Mouse (Mus musculus) right cerebral cortex, postnatal 36 days (tissue): Measurements from ENCODE around the gene Rnf151.
"Not testable (repeated sequence)": the region's sequence is repeated elsewhere in the genome, so short reads cannot be mapped to it uniquely, and the experiment has no call there.

ENCODE experiments used
- DNase-seq, 2 experiments: peaks; one replicate each; pipeline ENCODE4 v3.0.0; 2022; ENCODE audit warnings: low spot score in 2 of 2, mixed read lengths in 1 of 2

Rnf151 gene

GRCm38 (mm10) chr17:24705821-24706220 is 12.0 kb downstream of the Rnf151 start:
- no peak for DNase-seq

- no peak for DNase-seq
Observed at GRCm38 (mm10) chr17:24701251-24701650, 16.6 kb downstream of the Rnf151 start.

GRCm38 (mm10) chr17:24699473-24699872 is 18.4 kb downstream of the Rnf151 start:
- no peak for DNase-seq

- DNase-seq = no peak
Observed at GRCm38 (mm10) chr17:24698715-24699114, 19.1 kb downstream of the Rnf151 start.

GRCm38 (mm10) chr17:24697985-24698384 is 19.9 kb downstream of the Rnf151 start:
- DNase-seq = no peak

GRCm38 (mm10) chr17:24696011-24696697 is 21.7 kb downstream of the Rnf151 start, which contains the start of the genes Gfer and Noxo1:
Gene Gfer (minus strand): TSS chr17:24696156.
Gene Noxo1 (plus strand): TSS chr17:24696234.
- peak; percentile 73 for DNase-seq

- no peak for DNase-seq
Observed at GRCm38 (mm10) chr17:24695326-24696010, 22.4 kb downstream of the Rnf151 start.

GRCm38 (mm10) chr17:24692385-24692784 is 25.5 kb downstream of the Rnf151 start:
- DNase-seq = no peak

GRCm38 (mm10) chr17:24689251-24690081 is 28.4 kb downstream of the Rnf151 start, which contains the start of gene Syngr3:
Gene Syngr3 (minus strand): TSS chr17:24689955.
- DNase-seq = no peak

- DNase-seq = no peak
Observed at GRCm38 (mm10) chr17:24687599-24687998, 30.3 kb downstream of the Rnf151 start.

GRCm38 (mm10) chr17:24687146-24687595 is 30.7 kb downstream of the Rnf151 start:
- DNase-seq = no peak

- no peak for DNase-seq
Observed at GRCm38 (mm10) chr17:24686514-24686913, 31.3 kb downstream of the Rnf151 start.

- no peak for DNase-seq
Observed at GRCm38 (mm10) chr17:24677500-24678080, 40.3 kb downstream of the Rnf151 start.

- DNase-seq = no peak
Observed at GRCm38 (mm10) chr17:24676877-24677276, 41.0 kb downstream of the Rnf151 start.

- no peak for DNase-seq
Observed at GRCm38 (mm10) chr17:24676187-24676586, 41.7 kb downstream of the Rnf151 start.

GRCm38 (mm10) chr17:24674277-24674676 is 43.6 kb downstream of the Rnf151 start:
- peak; percentile 48 to 67 for DNase-seq

- no peak for DNase-seq
Observed at GRCm38 (mm10) chr17:24672141-24672540, 45.7 kb downstream of the Rnf151 start.

GRCm38 (mm10) chr17:24671346-24671745 is 46.5 kb downstream of the Rnf151 start:
- no peak for DNase-seq

- no peak for DNase-seq
Observed at GRCm38 (mm10) chr17:24670246-24670844, 47.5 kb downstream of the Rnf151 start.

GRCm38 (mm10) chr17:24669545-24670245 is 48.2 kb downstream of the Rnf151 start, which contains the start of gene Zfp598:
Gene Zfp598 (plus strand): TSS chr17:24669687.
- peak; percentile 90 to 93 for DNase-seq

- DNase-seq = not testable (repeated sequence)
Observed at GRCm38 (mm10) chr17:24669214-24669544, 48.7 kb downstream of the Rnf151 start.
